ENCODE assay signal across 14 mouse cellular contexts in the genomic region with DNA sequence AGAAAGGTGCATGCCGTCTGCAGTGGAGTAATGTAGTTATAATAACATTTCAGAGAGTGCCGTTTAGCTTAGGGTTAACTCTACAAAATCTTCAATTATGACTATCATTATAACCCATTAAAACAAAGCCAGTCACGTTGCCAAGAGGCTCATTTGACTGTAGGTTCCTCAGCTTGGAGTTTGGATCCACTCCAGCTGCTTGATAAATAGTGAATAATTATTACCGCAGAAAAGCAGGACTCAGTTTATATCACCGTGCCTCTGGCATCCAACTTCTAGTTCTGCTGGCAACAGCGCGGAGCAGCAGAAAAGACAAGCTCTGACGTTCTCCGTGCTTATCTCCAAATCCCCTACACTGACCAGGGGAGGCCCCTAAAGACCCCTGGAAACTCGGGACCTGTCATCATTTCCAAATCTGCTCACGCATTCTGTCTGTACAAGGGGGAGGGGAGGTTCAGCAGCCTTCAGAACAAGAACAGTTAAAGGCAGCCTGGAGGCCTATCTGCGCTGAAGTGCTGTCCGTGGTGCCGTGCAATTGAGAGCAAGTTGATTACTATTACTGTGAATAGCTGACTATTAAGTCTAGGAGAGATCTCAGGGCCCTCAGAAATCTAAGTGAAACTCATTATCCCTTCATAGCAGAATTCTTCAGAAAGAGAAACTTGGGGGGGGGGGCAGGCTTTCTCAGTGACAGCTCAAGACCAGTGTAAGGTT. TPM values are rescaled to one million over a fixed set of nuclear protein-coding genes. Genes with fewer than 3 reads are reported as not detected.
DNase-seq lines count a peak whose midpoint lies in the region; ATAC-seq and TF ChIP-seq lines count a peak whose summit lies in the region.
"Had no signal": no experiment of that assay in that cellular context is flagged by ENCODE, and none has a peak within 500 bp of the region (broad histone marks: within the 10 kb centered on the region; RNA-seq: fewer than 3 reads in every experiment).

No protein-coding gene starts in this region.

- TF ChIP-seq POLR2A in MEL (IDR thresholded peaks at IDR 0.05; ENCODE audit: control insufficient read depth in 1 of 2, insufficient read depth in 1 of 2, low read depth in 1 of 2, low read length in 2 of 2, poor library complexity in 1 of 2), result no peak

- H3K27me3 ChIP-seq in heart, embryonic 12.5 days (replicated peaks), result no peaks in the 10 kb centered on the region
- H3K27me3 ChIP-seq in intestine, embryonic 14.5 days (replicated peaks; ENCODE audit: control insufficient read depth, insufficient read depth, low read length), result no peaks in the 10 kb centered on the region
- no peaks in the 10 kb centered on the region for H3K27me3 ChIP-seq in intestine, embryonic 15.5 days (replicated peaks)
- peaks cover 3 to 5% of the 10 kb centered on the region in 2 experiments; a peak in 3 of 4 replicates for H3K27me3 ChIP-seq in MEL (ENCODE audit: control insufficient read depth in 1 of 2, insufficient read depth in 2 of 2, low read length in 2 of 2)
- no peaks in the 10 kb centered on the region for H3K27me3 ChIP-seq in forebrain, embryonic 16.5 days (replicated peaks; ENCODE audit: control insufficient read depth, insufficient read depth, low read length)
- H3K27me3 ChIP-seq: midbrain, embryonic 13.5 days had no signal

- no peak for TF ChIP-seq EP300 in MEL (IDR thresholded peaks at IDR 0.05; ENCODE audit: low read depth in 1 of 2, low read length in 2 of 2)

- intact Hi-C loops in heart, postnatal 36 days (cut with DNase I), result no loop called here

- peaks cover 20% of the 10 kb centered on the region for H3K4me1 ChIP-seq in heart, embryonic 12.5 days (replicated peaks)
- no peaks in the 10 kb centered on the region for H3K4me1 ChIP-seq in intestine, embryonic 14.5 days (replicated peaks; ENCODE audit: control insufficient read depth, insufficient read depth, low read length)
- H3K4me1 ChIP-seq in intestine, embryonic 15.5 days (replicated peaks), result no peaks in the 10 kb centered on the region
- no peaks in the 10 kb centered on the region for H3K4me1 ChIP-seq in MEL (ENCODE audit: control insufficient read depth in 1 of 2, insufficient read depth in 2 of 2, low read length in 2 of 2)
- peaks cover 14% of the 10 kb centered on the region for H3K4me1 ChIP-seq in forebrain, embryonic 16.5 days (replicated peaks; ENCODE audit: control insufficient read depth, insufficient read depth, low read length)
- H3K4me1 ChIP-seq: midbrain, embryonic 13.5 days had no signal

- DNase-seq in heart, postnatal 36 days, result no peak
- DNase-seq in intestine, embryonic 14.5 days (ENCODE audit: low spot score), result peak; percentile 46
- peak; percentile 23 for DNase-seq in MEL (ENCODE audit: low read depth, low spot score)
- no peak for DNase-seq in layer of hippocampus, adult 18-20 months (ENCODE audit: low spot score in 2 of 2)
- DNase-seq: adrenal gland, adult 8-10 months; cerebellum, adult 8-10 months; gastrocnemius, postnatal 10 days; lung, postnatal 36 days; retina, postnatal 1 day had no signal

- TF ChIP-seq CTCF in MEL (IDR thresholded peaks at IDR 0.05 in 2 of 3, conservative IDR thresholded peaks at IDR 0.05 in 1 of 3; ENCODE audit: control insufficient read depth in 1 of 3, insufficient read depth in 1 of 3, low read depth in 2 of 3, low read length in 3 of 3, poor library complexity in 1 of 3, severe bottlenecking in 1 of 3), result no peak

- H3K4me3 ChIP-seq in heart, embryonic 12.5 days, result peak overlapping the region; percentile 21
- no peak overlapping the region for H3K4me3 ChIP-seq in intestine, embryonic 14.5 days (ENCODE audit: low read depth, low read length)
- no peak overlapping the region for H3K4me3 ChIP-seq in intestine, embryonic 15.5 days (replicated peaks)
- no peak overlapping the region for H3K4me3 ChIP-seq in MEL (ENCODE audit: control insufficient read depth in 1 of 2, insufficient read depth in 1 of 2, low read depth in 2 of 2, low read length in 2 of 2)
- H3K4me3 ChIP-seq in forebrain, embryonic 16.5 days (replicated peaks; ENCODE audit: low read length), result no peak overlapping the region
- H3K4me3 ChIP-seq: midbrain, embryonic 13.5 days had no signal

- no peak overlapping the region for H3K9ac ChIP-seq in heart, embryonic 12.5 days
- no peak overlapping the region for H3K9ac ChIP-seq in intestine, embryonic 14.5 days (ENCODE audit: low read length)
- H3K9ac ChIP-seq in intestine, embryonic 15.5 days, result no peak overlapping the region
- H3K9ac ChIP-seq in MEL (ENCODE audit: control insufficient read depth, low read depth, low read length, poor library complexity, severe bottlenecking), result no peak overlapping the region
- H3K9ac ChIP-seq in forebrain, embryonic 16.5 days (replicated peaks; ENCODE audit: low read depth, low read length), result no peak overlapping the region
- H3K9ac ChIP-seq: midbrain, embryonic 13.5 days had no signal

- H3K27ac ChIP-seq in heart, embryonic 12.5 days (ENCODE audit: poor library complexity, severe bottlenecking), result no peak overlapping the region
- H3K27ac ChIP-seq in intestine, embryonic 14.5 days (ENCODE audit: low read depth), result no peak overlapping the region
- no peak overlapping the region for H3K27ac ChIP-seq in intestine, embryonic 15.5 days
- no peak overlapping the region for H3K27ac ChIP-seq in MEL (ENCODE audit: control insufficient read depth, low read depth, low read length)
- no peak overlapping the region for H3K27ac ChIP-seq in forebrain, embryonic 16.5 days (ENCODE audit: low read length)
- H3K27ac ChIP-seq: midbrain, embryonic 13.5 days had no signal

- H3K9me3 ChIP-seq in heart, embryonic 12.5 days (replicated peaks), result no peaks in the 10 kb centered on the region
- no peaks in the 10 kb centered on the region for H3K9me3 ChIP-seq in intestine, embryonic 14.5 days (ENCODE audit: control insufficient read depth, low read length)
- H3K9me3 ChIP-seq in intestine, embryonic 15.5 days, result no peaks in the 10 kb centered on the region
- no peaks in the 10 kb centered on the region for H3K9me3 ChIP-seq in MEL (replicated peaks; ENCODE audit: insufficient read depth, low read length)
- no peaks in the 10 kb centered on the region for H3K9me3 ChIP-seq in forebrain, embryonic 16.5 days (ENCODE audit: control insufficient read depth, low read length)
- H3K9me3 ChIP-seq: midbrain, embryonic 13.5 days had no signal

- 0 out of 2 replicates have a peak, but pooled peaks have one; percentile 35 for ATAC-seq in heart, embryonic 12.5 days (ENCODE audit: insufficient number of reproducible peaks, low FRiP score)
- no peak for ATAC-seq in intestine, embryonic 14.5 days (replicated peaks; ENCODE audit: low FRiP score, low TSS enrichment, low read depth)
- ATAC-seq in intestine, embryonic 15.5 days, result no peak
- peak; percentile 56 for ATAC-seq in forebrain, embryonic 16.5 days
- ATAC-seq: CD4-positive, CD25-positive, alpha-beta regulatory T cell, adult 4 months; midbrain, embryonic 13.5 days had no signal

- H3K4me2 ChIP-seq in heart, embryonic 12.5 days, result peak overlapping the region; percentile 59
- H3K4me2 ChIP-seq in intestine, embryonic 14.5 days (ENCODE audit: low read length), result peak overlapping the region; percentile 12
- H3K4me2 ChIP-seq in intestine, embryonic 15.5 days (replicated peaks), result no peak overlapping the region
- peak overlapping the region; percentile 16; the same call in 1 of the 2 replicates for H3K4me2 ChIP-seq in forebrain, embryonic 16.5 days (ENCODE audit: low read length)
- H3K4me2 ChIP-seq: midbrain, embryonic 13.5 days had no signal

- 30% methylated on average over 14 of the region's 14 CpGs for WGBS in heart, embryonic 12.5 days
- WGBS in intestine, embryonic 14.5 days, result 52% methylated on average over 14 of the region's 14 CpGs
- 56% methylated on average over 14 of the region's 14 CpGs for WGBS in intestine, embryonic 15.5 days
- WGBS in forebrain, embryonic 16.5 days, result 36% methylated on average over 14 of the region's 14 CpGs

- TF ChIP-seq RAD21 in MEL (IDR thresholded peaks at IDR 0.05; ENCODE audit: low read depth, low read length), result no peak

- no peaks in the 10 kb centered on the region for H3K79me2 ChIP-seq in MEL (ENCODE audit: control insufficient read depth, insufficient read depth, low read length, poor library complexity)

- no peaks in the 10 kb centered on the region for H3K36me3 ChIP-seq in heart, embryonic 12.5 days
- no peaks in the 10 kb centered on the region for H3K36me3 ChIP-seq in intestine, embryonic 14.5 days (ENCODE audit: control insufficient read depth, insufficient read depth, low read length)
- no peaks in the 10 kb centered on the region for H3K36me3 ChIP-seq in intestine, embryonic 15.5 days
- no peaks in the 10 kb centered on the region for H3K36me3 ChIP-seq in MEL (ENCODE audit: control insufficient read depth in 1 of 2, insufficient read depth in 2 of 2, low read length in 2 of 2)
- H3K36me3 ChIP-seq in forebrain, embryonic 16.5 days (ENCODE audit: control insufficient read depth, insufficient read depth), result peaks cover 2% of the 10 kb centered on the region; the same call in 1 of the 2 replicates

TF ChIP-seq in MEL, 35 proteins besides CTCF, POLR2A, EP300 and RAD21 (continues in another document):
- TF ChIP-seq USF2 (IDR thresholded peaks at IDR 0.05; ENCODE audit: borderline replicate concordance in 1 of 2, insufficient read depth in 1 of 2, low read depth in 1 of 2, low read length in 2 of 2) (no peak), NELFE (IDR thresholded peaks at IDR 0.05; ENCODE audit: low read depth, low read length) (no peak)

RNA-seq across cellular contexts. Expression of gene Arl5a, which starts 11.4 kb away (rescaled TPM):
- 86.4 and 90.9 TPM in 2 replicates for polyA plus RNA-seq in heart, embryonic 12.5 days (2016; fragmentation: Nextera tagmentation; extraction: Ambion mirVana)
- total RNA-seq in heart, postnatal 36 days (2021), result 10 to 100 TPM; 33.8 to 35.0 TPM
- polyA plus RNA-seq in intestine, embryonic 14.5 days (2014; fragmentation: Nextera tagmentation; extraction: Ambion mirVana), result 54.3 and 57.0 TPM in 2 replicates
- 33.3 and 36.4 TPM in 2 replicates for polyA plus RNA-seq in intestine, embryonic 15.5 days (2015; fragmentation: Nextera tagmentation; extraction: Ambion mirVana)
- 12.7 and 14.7 TPM in 2 replicates for total RNA-seq in MEL (2012; rRNA removed)
- 10 to 100 TPM; 14.4 to 36.8 TPM for polyA plus RNA-seq in MEL (2012; ENCODE audit: insufficient read depth in 1 of 2, insufficient read length in 2 of 2, low read depth in 1 of 2, low replicate concordance in 2 of 2, missing spikeins in 1 of 2)
- 50.6 and 56.9 TPM in 2 replicates for polyA plus RNA-seq in forebrain, embryonic 16.5 days (2015; fragmentation: Nextera tagmentation; extraction: Ambion mirVana)
- total RNA-seq in layer of hippocampus, adult 18-20 months (2021), result 10 to 100 TPM; 61.4 to 66.2 TPM

RNA-seq across cellular contexts. Expression of gene Neb, which starts 57.8 kb away (rescaled TPM):
- polyA plus RNA-seq in heart, embryonic 12.5 days (2016; fragmentation: Nextera tagmentation; extraction: Ambion mirVana), result 2.0 and 2.6 TPM in 2 replicates
- total RNA-seq in heart, postnatal 36 days (2021), result 1 to 10 TPM; 5.2 to 6.7 TPM
- polyA plus RNA-seq in intestine, embryonic 14.5 days (2014; fragmentation: Nextera tagmentation; extraction: Ambion mirVana), result 0.07 and 0.35 TPM in 2 replicates
- polyA plus RNA-seq in intestine, embryonic 15.5 days (2015; fragmentation: Nextera tagmentation; extraction: Ambion mirVana), result 0.59 and 1.4 TPM in 2 replicates
- total RNA-seq in MEL (2012; rRNA removed), result 0.12 and 0.39 TPM in 2 replicates
- under 1 TPM in 1 of 2 experiments, not detected in 1; 0.70 TPM for polyA plus RNA-seq in MEL (2012; ENCODE audit: insufficient read depth in 1 of 2, insufficient read length in 2 of 2, low read depth in 1 of 2, low replicate concordance in 2 of 2, missing spikeins in 1 of 2)
- 6.4 and 10.5 TPM in 2 replicates for polyA plus RNA-seq in forebrain, embryonic 16.5 days (2015; fragmentation: Nextera tagmentation; extraction: Ambion mirVana)
- total RNA-seq in layer of hippocampus, adult 18-20 months (2021), result 1 to 10 TPM; 1.4 to 1.7 TPM

Comparison
In these comparisons a context has a peak if more than half of its experiments do, and no peak if none do; other contexts are left out.
1. ATAC-seq: peak in heart, embryonic 12.5 days (single experiment) and forebrain, embryonic 16.5 days (single experiment); none in intestine, embryonic 14.5 days (single experiment) and intestine, embryonic 15.5 days (single experiment).
2. DNase-seq: peak in intestine, embryonic 14.5 days (single experiment) and MEL (single experiment); none in heart, postnatal 36 days (0 of 2) and layer of hippocampus, adult 18-20 months (0 of 2).